Mouse (Mus musculus) inflammation-experienced regulatory T-cells, adult 6 months (primary cell): ENCODE data around the gene Lamtor3. TPM values are rescaled to one million over a fixed set of nuclear protein-coding genes. Genes with fewer than 3 reads are reported as not detected.
"Not testable (repeated sequence)": the region's sequence is repeated elsewhere in the genome, so short reads cannot be mapped to it uniquely, and the experiment has no call there.

Experiments used
- ATAC-seq: one replicate; pipeline ENCODE4 v1.8.0; 2017
- polyA plus RNA-seq, 3 experiments: library from polyadenylated mRNA; unstranded; fragments of 100-300 nt; shearing (Covaris generic); gene quantifications; one replicate each; pipeline ENCODE4 v1.2.1; 2017

The Lamtor3 gene
- polyA plus RNA-seq, result 100 to 1,000 TPM in 1 of 3 experiments, 10 to 100 TPM in 2; 65.0 to 110 (median 74.0) TPM

GRCm38 (mm10) chr3:137918172-137918931 is at the start of gene Lamtor3:
Gene Lamtor3, plus strand, starts transcription at chr3:137918506.
- peak; percentile 97 for ATAC-seq

DNA sequence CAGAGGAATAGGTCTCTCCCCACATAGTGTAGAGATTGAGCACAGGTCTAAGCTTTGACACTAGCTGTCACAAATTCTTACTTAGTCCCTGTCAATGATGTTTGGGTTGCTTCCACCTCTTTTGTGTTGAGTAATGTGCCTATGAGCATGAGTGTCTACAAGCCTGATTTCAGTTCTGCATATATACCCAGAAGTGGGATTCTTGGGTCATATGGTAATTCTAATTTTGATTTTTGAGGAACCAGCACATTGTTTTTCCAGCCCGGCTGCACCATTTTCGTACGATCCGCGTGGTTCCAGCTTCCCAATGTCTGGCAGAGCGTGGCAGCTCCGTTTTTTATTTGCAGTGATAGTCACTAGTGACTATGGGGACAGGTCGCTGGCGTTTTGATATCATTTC is 48.9 kb upstream of the Lamtor3 start:
- ATAC-seq, result no peak

GRCm38 (mm10) chr3:137879313-137879712 is 39.0 kb upstream of the Lamtor3 start:
- no peak for ATAC-seq

DNA sequence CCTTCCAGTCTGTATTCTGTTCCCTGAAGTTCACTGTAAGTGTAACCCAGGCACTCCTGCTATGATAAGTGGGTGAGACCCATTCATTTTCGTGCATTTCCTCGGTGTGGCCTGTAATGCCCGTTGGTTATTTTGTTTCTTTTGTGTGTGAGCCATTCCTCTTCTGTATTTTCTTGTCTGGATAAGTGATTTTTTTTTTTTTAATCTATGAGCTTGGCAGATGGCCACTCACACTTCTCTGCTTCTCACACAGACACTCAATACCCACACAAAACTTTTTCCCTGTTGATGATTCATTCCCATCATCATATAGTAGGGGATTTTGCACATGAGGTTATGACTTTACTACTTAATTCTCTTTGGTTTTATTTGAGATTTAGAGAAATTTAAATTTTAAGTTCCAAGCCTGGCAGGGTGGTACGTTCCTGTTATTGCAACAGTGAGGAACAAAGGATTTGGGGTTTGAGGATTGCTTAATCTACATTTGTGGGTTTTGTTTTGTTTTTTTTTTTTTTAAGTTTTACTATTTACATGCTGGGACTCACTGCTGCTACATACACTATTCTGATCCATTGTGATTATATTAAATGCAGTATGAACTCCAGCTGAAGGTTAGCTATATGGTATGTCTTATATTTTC is 38.1 kb upstream of the Lamtor3 start:
- no peak for ATAC-seq

GRCm38 (mm10) chr3:137881093-137881492 is 37.2 kb upstream of the Lamtor3 start:
- no peak for ATAC-seq

DNA sequence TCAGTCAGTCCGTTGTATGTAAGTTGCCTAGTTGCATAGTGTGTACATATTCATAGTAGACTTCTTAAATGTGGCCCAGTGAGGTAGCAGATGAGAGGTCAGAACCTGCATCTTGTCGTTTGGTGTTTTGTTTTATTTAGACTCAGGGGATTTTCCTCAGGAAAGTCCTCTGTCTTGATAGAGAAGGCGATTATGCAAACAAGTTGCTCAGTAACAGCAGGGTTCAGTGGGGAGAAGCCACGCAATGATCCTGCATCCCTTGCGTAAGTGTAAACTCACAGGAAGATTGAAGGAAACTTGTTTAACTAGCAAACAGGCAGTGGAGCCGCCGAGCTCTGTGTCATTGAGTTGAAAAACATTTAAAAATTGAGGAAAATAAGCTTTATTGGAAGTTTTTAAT is 30.3 kb upstream of the Lamtor3 start:
- no peak for ATAC-seq

- ATAC-seq, result no peak
These were observed 27.2 kb upstream of the Lamtor3 start for GRCm38 (mm10) chr3:137891089-137891488.

DNA sequence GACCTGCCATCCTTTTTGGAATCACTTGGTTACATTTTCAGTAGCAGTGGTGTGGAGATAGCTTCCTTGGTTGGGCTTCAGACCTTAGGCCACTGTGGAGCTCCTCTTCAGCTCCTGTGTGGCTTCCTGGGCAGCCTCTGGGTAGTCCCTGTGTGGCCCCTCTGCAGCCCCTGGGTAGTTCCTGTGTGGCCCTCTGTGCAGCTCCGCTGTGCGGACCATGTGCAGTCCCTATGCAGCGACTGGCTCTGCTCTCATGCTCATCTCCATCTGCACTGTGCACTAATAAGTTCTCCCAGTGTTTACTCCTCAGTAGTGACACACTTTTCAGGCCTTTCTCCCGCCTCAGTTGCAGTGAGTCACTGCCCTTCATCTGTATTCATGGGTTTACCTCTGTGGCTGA is 26.2 kb upstream of the Lamtor3 start:
- no peak for ATAC-seq

DNA sequence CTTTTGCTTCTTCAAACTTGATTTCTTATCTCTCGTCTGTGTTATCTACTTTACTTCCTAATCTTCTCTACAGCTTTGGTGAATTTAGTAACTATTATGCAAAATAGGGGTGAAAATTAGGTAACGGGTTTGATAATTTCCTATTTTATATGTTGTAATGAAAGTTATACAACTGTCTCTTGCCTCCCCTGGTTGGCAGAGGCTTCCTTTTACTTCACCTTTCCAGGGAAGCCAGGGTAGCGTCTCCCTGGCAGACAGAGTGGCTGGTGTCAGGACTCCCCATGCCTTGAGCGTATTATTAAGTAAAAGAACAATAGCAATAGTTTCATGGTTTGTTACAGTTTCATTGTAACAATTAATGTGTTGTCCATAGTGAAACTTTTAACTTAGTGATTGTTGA is 24.5 kb upstream of the Lamtor3 start:
- no peak for ATAC-seq

- no peak for ATAC-seq
These were observed 23.1 kb upstream of the Lamtor3 start for GRCm38 (mm10) chr3:137895196-137895595.

- ATAC-seq, result no peak
These were observed 21.9 kb upstream of the Lamtor3 start for GRCm38 (mm10) chr3:137896386-137896785.

DNA sequence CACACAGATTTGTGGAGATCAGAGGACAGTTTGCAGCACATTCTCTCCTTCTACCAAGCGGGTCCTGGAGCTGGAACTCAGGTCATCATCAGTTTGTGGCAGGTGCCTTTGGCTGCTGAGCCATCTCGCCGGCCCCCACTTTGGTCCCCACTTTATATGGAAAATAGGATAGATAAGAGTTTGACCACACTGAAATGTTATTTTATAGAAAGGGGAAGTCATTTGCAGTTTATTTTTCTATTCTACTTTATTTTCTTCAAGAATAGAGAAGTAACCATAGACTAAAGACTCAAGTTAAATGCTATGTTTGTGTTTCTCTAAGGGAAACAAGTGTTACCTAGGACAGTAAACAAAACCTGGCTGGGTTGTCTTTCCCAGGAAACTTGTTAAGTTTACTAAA is 21.4 kb upstream of the Lamtor3 start:
- ATAC-seq, result no peak

- ATAC-seq, result no peak
These were observed 20.6 kb upstream of the Lamtor3 start for GRCm38 (mm10) chr3:137897685-137898084.

DNA sequence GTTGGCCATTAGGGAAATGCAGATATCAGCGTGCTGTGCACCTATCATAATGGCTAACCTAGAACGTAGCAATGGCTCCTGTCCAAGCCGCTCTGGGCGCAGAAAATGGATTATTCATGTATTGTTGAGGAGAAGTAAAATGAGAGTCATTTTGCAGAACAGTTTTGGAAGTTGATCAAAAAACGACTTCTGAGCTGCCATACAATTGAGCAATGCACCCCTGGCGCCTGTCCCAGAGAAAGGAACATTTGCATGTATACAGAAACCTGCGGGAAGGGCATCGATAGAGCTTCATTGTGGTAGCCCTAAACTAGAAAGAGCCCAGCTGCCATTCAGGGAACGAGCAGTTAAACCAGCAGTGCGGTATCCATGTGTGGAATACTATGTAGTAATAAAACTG is 18.2 kb upstream of the Lamtor3 start:
- no peak for ATAC-seq

GRCm38 (mm10) chr3:137913093-137913492 is 5.2 kb upstream of the Lamtor3 start:
- no peak for ATAC-seq

DNA sequence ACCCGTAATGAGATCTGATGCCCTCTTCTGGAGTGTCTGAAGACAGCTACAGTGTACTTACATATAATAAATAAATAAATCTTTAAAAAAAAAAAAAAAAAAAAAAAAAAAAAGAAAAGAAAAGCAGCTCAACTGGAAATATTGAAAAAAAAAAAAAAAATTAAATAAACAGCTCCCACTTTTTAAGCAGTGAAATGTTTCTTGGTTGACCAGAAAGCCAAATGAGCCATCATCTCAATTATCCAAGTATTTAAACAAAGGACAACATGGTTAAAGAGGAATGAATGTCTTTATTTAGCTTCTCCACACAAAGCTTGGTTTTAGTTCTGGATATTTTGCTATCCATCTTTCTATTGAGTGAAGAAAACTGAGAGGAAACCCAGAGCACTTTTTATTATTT is 3.7 kb upstream of the Lamtor3 start:
- ATAC-seq, result not testable (repeated sequence)

DNA sequence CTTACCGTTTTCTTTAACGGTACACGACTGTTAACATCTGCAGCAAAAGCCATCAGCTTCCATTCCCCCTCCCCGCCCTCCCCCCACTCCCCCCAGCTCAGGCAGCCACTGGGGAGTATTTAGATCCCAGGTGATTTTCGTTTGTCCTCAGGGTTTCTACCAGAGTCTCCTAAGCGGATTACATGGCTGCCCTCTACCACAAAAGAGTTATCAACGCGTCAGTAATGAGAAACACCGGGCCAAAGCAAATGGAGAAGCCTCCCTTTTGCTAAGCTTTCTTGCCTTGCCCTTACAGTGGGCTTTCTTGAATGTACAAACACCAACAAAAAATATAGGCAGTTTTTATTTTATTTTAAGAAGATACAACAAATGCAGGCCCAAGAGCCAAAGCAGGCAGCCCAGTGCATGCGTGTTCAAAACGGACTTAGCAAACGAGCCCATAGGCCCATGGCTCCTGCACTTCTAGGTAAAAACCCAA is 573 bp upstream of the Lamtor3 start:
- no peak for ATAC-seq

GRCm38 (mm10) chr3:137918932-137919311 is 616 bp downstream of the Lamtor3 start:
- ATAC-seq, result peak; percentile 11

DNA sequence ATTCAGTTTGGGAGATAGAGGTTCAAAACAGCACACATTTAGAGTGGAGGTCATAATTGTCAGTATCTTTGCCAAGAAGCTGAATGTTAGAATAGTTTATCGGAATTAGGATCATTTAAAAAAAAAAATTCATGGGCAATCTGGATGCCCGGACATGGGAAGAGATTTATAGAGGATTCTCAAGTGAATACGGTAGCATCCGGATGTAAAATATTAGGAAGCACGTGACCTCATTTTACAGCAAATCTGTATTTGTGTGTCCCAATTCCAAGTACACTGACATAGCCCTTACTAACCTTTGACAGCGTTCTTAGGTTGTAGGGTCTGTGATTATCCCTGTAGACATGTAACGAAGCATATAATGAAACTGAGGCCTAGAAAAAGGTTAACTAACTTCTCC is 1.1 kb downstream of the Lamtor3 start:
- no peak for ATAC-seq

GRCm38 (mm10) chr3:137920594-137920993 is 2.3 kb downstream of the Lamtor3 start:
- ATAC-seq, result no peak

- no peak for ATAC-seq
These were observed 8.7 kb downstream of the Lamtor3 start for GRCm38 (mm10) chr3:137927010-137927409.

DNA sequence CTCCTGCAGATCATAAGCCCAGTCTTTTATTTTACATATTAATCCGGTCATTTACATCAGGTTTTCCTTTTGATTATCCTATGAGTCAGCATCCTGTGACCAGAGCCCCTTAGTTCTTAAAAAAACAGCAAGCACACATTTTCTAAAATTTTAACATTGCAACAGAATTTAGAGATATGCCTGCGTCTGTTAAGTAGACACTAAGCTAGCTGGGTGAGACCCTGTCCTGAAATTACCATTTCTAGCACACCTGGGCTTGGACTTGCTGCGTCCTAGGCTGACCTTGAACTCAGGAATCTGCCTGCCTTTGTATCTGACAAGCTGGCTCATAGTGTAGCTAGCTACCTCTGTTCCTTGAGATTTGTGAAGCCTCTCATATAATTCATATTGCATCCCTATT is 11.6 kb downstream of the Lamtor3 start:
- ATAC-seq, result no peak

GRCm38 (mm10) chr3:137932748-137933147 is 14.4 kb downstream of the Lamtor3 start:
- ATAC-seq, result no peak

DNA sequence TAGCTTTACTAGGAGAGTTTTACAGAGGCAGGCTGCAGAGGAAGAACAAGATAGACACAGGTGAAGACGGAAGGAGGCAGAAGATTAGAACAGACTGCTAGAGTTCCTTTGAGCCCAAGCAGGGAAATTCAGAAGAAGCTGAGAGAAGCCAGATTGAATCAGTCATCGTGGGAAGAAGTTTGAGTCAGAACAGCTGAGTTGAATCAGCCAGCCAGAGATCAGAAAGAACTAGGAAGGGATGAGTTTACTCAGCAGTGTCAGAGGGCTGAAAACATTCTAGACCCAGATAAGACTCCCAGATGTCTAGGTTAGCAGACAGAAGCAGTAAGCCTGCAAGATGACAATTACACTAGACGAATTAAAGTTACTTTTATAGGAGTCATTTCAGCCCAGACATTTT is 15.7 kb downstream of the Lamtor3 start:
- no peak for ATAC-seq
